Comparison of ENCODE assay signal across 6 mouse cellular contexts in genomic region chr17:7086836-7087235, GRCm38 (mm10).
DNase-seq lines count a peak whose midpoint lies in the region; ATAC-seq lines count a peak whose summit lies in the region.
"Not testable (repeated sequence)": the region's sequence is repeated elsewhere in the genome, so short reads cannot be mapped to it uniquely, and the experiment has no call there.

No protein-coding gene starts in this region.

- not testable (repeated sequence) for H3K9ac ChIP-seq in kidney, embryonic 16.5 days (replicated peaks; ENCODE audit: low read length); midbrain, embryonic 11.5 days (ENCODE audit: low read length); stomach, embryonic 14.5 days (replicated peaks; ENCODE audit: low read depth, low read length)

- H3K9me3 ChIP-seq in kidney, embryonic 16.5 days (ENCODE audit: low read length); midbrain, embryonic 11.5 days (ENCODE audit: control insufficient read depth, low read length); stomach, embryonic 14.5 days (ENCODE audit: control insufficient read depth, low read depth, low read length): not testable (repeated sequence)

- H3K27ac ChIP-seq in kidney, embryonic 16.5 days (ENCODE audit: low read length); midbrain, embryonic 11.5 days (ENCODE audit: low read depth, low read length); stomach, embryonic 14.5 days (ENCODE audit: low read length): not testable (repeated sequence)

- 0 out of 2 replicates have a peak, but pooled peaks have one; percentile 12 for ATAC-seq in kidney, embryonic 16.5 days (ENCODE audit: low FRiP score, low TSS enrichment)
- ATAC-seq in midbrain, embryonic 11.5 days (ENCODE audit: low FRiP score): not testable (repeated sequence)
- peak; percentile 10; the same call in 1 of the 2 replicates for ATAC-seq in stomach, embryonic 14.5 days (ENCODE audit: insufficient number of reproducible peaks, insufficient read depth, low FRiP score, low read depth)

- H3K4me1 ChIP-seq in kidney, embryonic 16.5 days (ENCODE audit: insufficient read depth, low read length); midbrain, embryonic 11.5 days (ENCODE audit: control insufficient read depth, insufficient read depth, low read length); stomach, embryonic 14.5 days (ENCODE audit: control insufficient read depth, insufficient read depth, low read length): not testable (repeated sequence)

- H3K4me3 ChIP-seq in kidney, embryonic 16.5 days (ENCODE audit: low read length); midbrain, embryonic 11.5 days (ENCODE audit: low read depth, low read length); stomach, embryonic 14.5 days (ENCODE audit: low read depth, low read length): not testable (repeated sequence)

- DNase-seq in embryo, embryonic 10 days (ENCODE audit: low spot score): peak; percentile 3
- DNase-seq in embryo, embryonic 9.5 days (ENCODE audit: extremely low spot score): peak; percentile 0
- DNase-seq in forelimb bud, embryonic 11.5 days (ENCODE audit: low read depth, low spot score): peak; percentile 0
- DNase-seq in midbrain, embryonic 11.5 days (ENCODE audit: low spot score, missing footprints): peak; percentile 57

- H3K36me3 ChIP-seq in kidney, embryonic 16.5 days (ENCODE audit: insufficient read depth, low read length); midbrain, embryonic 11.5 days (ENCODE audit: control insufficient read depth, insufficient read depth, low read length); stomach, embryonic 14.5 days (ENCODE audit: control insufficient read depth, insufficient read depth, low read length): not testable (repeated sequence)

- not testable (repeated sequence) for H3K4me2 ChIP-seq in kidney, embryonic 16.5 days (replicated peaks; ENCODE audit: low read depth, low read length); midbrain, embryonic 11.5 days; stomach, embryonic 14.5 days (replicated peaks; ENCODE audit: low read depth, low read length)

- 40% methylated on average over 6 of the region's 8 CpGs for WGBS in kidney, embryonic 16.5 days
- 82% methylated on average over 6 of the region's 8 CpGs for WGBS in midbrain, embryonic 11.5 days
- WGBS in stomach, embryonic 14.5 days: 77% methylated on average over 6 of the region's 8 CpGs

- not testable (repeated sequence) for H3K27me3 ChIP-seq in kidney, embryonic 16.5 days (ENCODE audit: insufficient read depth, low read length); midbrain, embryonic 11.5 days (ENCODE audit: control insufficient read depth, insufficient read depth, low read length); stomach, embryonic 14.5 days (ENCODE audit: control insufficient read depth, insufficient read depth, low read length)

Comparison
In these comparisons a context has a peak if more than half of its experiments do, and no peak if none do; other contexts are left out.
1. DNase-seq: peak in every context shown above with its lines; median percentile 57 in midbrain, embryonic 11.5 days; 3 in embryo, embryonic 10 days; 0 in embryo, embryonic 9.5 days; 0 in forelimb bud, embryonic 11.5 days.